Mouse (Mus musculus): ENCODE results near the gene Lgmn. TPM values are rescaled to one million over a fixed set of nuclear protein-coding genes. Genes with fewer than 3 reads are reported as not detected.

Lgmn gene
- polyA plus RNA-seq, 1 experiment from 2014 or later: 112 TPM

DNA sequence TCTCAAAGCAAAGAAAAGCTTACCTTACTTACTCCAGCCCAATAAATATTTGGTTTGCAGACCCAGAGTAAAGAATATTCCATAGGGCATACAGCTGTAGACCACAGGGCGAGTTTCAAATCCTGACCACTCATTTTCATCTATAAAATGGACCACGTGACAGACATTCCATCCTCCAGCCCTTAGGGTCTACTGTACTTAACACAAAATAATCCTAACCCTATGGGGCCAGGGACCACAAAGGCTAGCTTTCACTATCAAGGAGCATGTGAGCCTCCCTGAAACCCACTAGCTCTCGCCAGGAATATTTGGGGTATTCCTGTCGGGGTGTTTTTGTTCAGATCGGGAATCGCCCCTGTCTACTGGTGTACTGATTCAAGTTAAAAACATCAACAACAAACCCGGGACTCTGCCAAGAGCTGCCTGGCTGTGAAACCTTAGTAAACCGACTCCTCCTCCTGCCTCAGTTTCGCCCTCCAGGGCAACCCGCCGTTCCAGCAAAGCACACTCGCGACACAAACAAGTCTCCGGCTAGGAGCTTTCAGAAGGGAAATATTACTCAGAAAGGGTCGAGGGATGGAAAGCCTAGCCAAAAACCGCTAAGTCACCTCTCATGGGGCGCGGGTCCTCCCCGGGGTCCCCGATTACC lies 506 bp downstream of the Lgmn start:
- no peaks in the 10 kb centered on the region for H3K27me3 ChIP-seq (ENCODE audit: control insufficient read depth, insufficient read depth, low read length)
- H3K9ac ChIP-seq: peak overlapping the region; percentile 60
- peaks cover 13% of the 10 kb centered on the region for H3K4me1 ChIP-seq (replicated peaks; ENCODE audit: control insufficient read depth, insufficient read depth, low read length)
- H3K27ac ChIP-seq: 0 out of 2 replicates have a peak overlapping the region, but pooled peaks have one; percentile 22
- no peak for DNase-seq (ENCODE audit: low spot score)
- no peaks in the 10 kb centered on the region for H3K36me3 ChIP-seq (replicated peaks; ENCODE audit: control insufficient read depth, insufficient read depth)
- no peaks in the 10 kb centered on the region for H3K9me3 ChIP-seq (ENCODE audit: control insufficient read depth, low read length)
- H3K4me2 ChIP-seq (replicated peaks): peak overlapping the region; percentile 68
- WGBS: 2% methylated on average over 20 of the region's 20 CpGs
- peak; percentile 58 for ATAC-seq (ENCODE audit: low FRiP score)
- H3K4me3 ChIP-seq (replicated peaks; ENCODE audit: low read length): peak overlapping the region; percentile 46

DNA sequence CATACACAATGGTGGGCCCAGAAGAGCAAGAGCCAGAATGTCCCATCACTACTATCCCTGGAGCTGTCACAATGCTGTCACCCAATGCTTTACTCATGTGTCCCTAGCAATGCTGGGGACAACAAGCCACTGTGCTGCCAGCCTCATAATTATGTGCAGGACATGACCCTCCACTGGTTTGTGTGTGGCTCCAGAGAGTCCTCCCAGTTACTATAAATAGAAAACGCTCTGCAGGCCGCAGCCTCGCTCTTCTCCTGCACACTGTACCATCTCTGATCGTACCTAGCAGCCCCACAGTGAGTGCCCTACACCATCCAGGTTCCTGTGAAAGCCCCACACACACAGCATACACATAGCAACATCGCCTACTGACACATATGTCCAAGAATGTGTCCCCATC lies 1.7 kb downstream of the Lgmn start:
- no peaks in the 10 kb centered on the region for H3K36me3 ChIP-seq (replicated peaks; ENCODE audit: control insufficient read depth, insufficient read depth)
- no peak overlapping the region for H3K27ac ChIP-seq
- WGBS: 83% methylated on average over 5 of the region's 5 CpGs
- H3K9me3 ChIP-seq (ENCODE audit: control insufficient read depth, low read length): no peaks in the 10 kb centered on the region
- DNase-seq (ENCODE audit: low spot score) (no peak), ATAC-seq (ENCODE audit: low FRiP score) (no peak)
- no peaks in the 10 kb centered on the region for H3K27me3 ChIP-seq (ENCODE audit: control insufficient read depth, insufficient read depth, low read length)
- H3K4me1 ChIP-seq (replicated peaks; ENCODE audit: control insufficient read depth, insufficient read depth, low read length): peaks cover 13% of the 10 kb centered on the region
- H3K9ac ChIP-seq: peak overlapping the region; percentile 60; the same call in 1 of the 2 replicates
- no peak overlapping the region for H3K4me3 ChIP-seq (replicated peaks; ENCODE audit: low read length)
- H3K4me2 ChIP-seq (replicated peaks): peak overlapping the region; percentile 68

DNA sequence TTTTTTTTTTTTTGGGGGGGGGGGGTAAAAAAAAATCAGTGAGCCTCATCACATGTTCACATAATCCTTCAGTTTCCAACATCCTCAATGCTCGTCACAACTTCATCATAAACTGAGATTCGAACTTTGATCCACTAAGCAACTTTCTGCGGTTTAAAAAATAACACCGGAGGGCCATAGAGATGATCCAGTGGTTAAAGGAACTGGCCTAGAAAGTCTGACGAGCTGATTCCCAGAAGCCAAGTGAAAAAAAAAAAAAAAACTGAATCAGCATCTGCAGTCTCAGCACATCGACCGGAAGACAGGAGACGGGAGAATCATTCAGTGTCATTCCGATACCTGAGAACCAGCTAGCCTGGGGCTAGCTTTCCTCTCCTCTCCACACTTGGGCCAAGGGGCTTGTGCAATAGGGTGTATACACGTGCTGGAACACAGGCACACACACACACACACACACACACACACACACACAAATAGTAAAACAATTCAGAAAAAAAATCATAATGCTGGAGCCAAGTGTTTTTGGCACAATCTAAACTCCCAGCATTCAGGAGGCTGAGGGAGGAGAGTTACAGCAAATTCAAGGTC lies 2.6 kb downstream of the Lgmn start:
- 80% methylated on average over 10 of the region's 10 CpGs for WGBS
- H3K36me3 ChIP-seq (replicated peaks; ENCODE audit: control insufficient read depth, insufficient read depth): no peaks in the 10 kb centered on the region
- ATAC-seq (ENCODE audit: low FRiP score): no peak
- H3K9me3 ChIP-seq (ENCODE audit: control insufficient read depth, low read length): no peaks in the 10 kb centered on the region
- peak overlapping the region; percentile 11; the same call in 1 of the 2 replicates for H3K4me2 ChIP-seq (replicated peaks)
- DNase-seq (ENCODE audit: low spot score): no peak
- H3K9ac ChIP-seq: no peak overlapping the region
- no peaks in the 10 kb centered on the region for H3K27me3 ChIP-seq (ENCODE audit: control insufficient read depth, insufficient read depth, low read length)
- no peak overlapping the region for H3K27ac ChIP-seq
- H3K4me3 ChIP-seq (replicated peaks; ENCODE audit: low read length): no peak overlapping the region
- peaks cover 13% of the 10 kb centered on the region for H3K4me1 ChIP-seq (replicated peaks; ENCODE audit: control insufficient read depth, insufficient read depth, low read length)

DNA sequence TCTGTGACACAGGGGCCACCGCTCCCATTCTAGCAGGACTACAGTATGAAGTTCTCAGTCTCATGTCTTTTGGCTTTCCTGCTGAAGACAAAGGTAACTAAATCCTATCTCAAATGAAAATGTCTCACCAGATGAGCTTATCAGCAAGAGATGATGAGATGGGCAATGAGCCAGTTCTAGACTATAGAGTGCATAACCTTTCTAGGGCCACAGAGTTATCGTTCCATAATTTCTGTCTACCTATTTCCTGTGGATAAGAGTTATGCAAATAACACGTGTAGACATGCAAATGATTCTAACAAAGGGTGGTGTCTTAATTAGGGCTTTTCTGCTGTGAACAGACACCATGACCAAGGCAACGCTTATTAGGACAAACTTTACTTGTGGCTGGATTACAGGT lies 5.5 kb downstream of the Lgmn start:
- no peak overlapping the region for H3K27ac ChIP-seq
- WGBS: 90% methylated on average over 4 of the region's 4 CpGs

DNA sequence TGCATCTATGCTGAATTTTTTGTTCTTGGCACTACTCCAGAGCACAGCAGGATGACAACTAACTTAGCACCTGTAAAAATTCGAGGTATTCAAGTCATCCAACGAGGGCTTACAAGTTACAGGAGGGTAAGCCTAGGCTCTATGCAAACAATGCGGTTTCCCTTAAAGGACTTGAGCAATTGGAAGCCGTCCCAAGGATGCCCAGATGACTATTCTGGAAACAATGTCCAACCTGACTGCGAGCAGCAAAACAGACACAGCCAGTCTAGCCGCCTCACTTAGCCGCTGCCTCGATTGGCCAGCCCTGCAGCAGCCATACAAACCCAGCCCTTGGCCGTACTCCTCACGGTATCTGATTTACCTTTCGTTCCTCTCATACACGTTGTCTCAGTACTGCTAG lies 7.4 kb downstream of the Lgmn start:
- WGBS: 84% methylated on average over 12 of the region's 12 CpGs

More for the DNA sequence above, 5.5 kb downstream of the Lgmn start:
- H3K9me3 ChIP-seq (ENCODE audit: control insufficient read depth, low read length): no peaks in the 10 kb centered on the region
- no peak overlapping the region for H3K9ac ChIP-seq
- no peak overlapping the region for H3K4me3 ChIP-seq (replicated peaks; ENCODE audit: low read length)
- H3K27me3 ChIP-seq (ENCODE audit: control insufficient read depth, insufficient read depth, low read length): no peaks in the 10 kb centered on the region
- ATAC-seq (ENCODE audit: low FRiP score) (no peak), DNase-seq (ENCODE audit: low spot score) (no peak)
- no peak overlapping the region for H3K4me2 ChIP-seq (replicated peaks)
- H3K36me3 ChIP-seq (replicated peaks; ENCODE audit: control insufficient read depth, insufficient read depth): no peaks in the 10 kb centered on the region
- H3K4me1 ChIP-seq (replicated peaks; ENCODE audit: control insufficient read depth, insufficient read depth, low read length): peaks cover 13% of the 10 kb centered on the region

DNA sequence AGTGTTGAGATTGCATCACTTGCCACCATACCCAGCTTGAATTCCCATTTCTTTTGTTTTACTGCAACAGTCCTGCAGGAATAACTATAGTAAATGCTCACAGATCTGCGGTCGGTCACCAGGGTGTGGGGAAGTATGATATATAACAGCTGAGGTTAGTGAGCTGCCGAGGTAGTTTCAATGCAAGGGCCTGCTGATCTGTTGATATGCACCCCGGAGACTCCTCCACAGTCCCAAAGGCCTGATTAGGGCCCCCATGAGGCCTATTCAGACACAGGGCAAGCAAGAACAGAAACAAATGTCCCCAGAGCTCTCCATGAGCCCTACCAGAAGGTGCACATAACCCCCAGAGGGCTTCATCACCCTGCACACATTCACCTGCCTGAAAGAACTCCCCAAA lies 9.4 kb downstream of the Lgmn start:
- no peak overlapping the region for H3K4me3 ChIP-seq (replicated peaks; ENCODE audit: low read length)
- H3K9ac ChIP-seq: no peak overlapping the region
- H3K27me3 ChIP-seq (ENCODE audit: control insufficient read depth, insufficient read depth, low read length): no peaks in the 10 kb centered on the region
- ATAC-seq (ENCODE audit: low FRiP score) (no peak), DNase-seq (ENCODE audit: low spot score) (no peak)
- no peaks in the 10 kb centered on the region for H3K4me1 ChIP-seq (replicated peaks; ENCODE audit: control insufficient read depth, insufficient read depth, low read length)
- 88% methylated on average over 4 of the region's 4 CpGs for WGBS
- H3K36me3 ChIP-seq (replicated peaks; ENCODE audit: control insufficient read depth, insufficient read depth): no peaks in the 10 kb centered on the region
- no peak overlapping the region for H3K27ac ChIP-seq
- H3K9me3 ChIP-seq (ENCODE audit: control insufficient read depth, low read length): no peaks in the 10 kb centered on the region
- H3K4me2 ChIP-seq (replicated peaks): no peak overlapping the region

More for the DNA sequence above, 7.4 kb downstream of the Lgmn start:
- Histone ChIP-seq H3K9me3 (ENCODE audit: control insufficient read depth, low read length) (no peaks in the 10 kb centered on the region), H3K4me2 (replicated peaks) (no peak overlapping the region), H3K27me3 (ENCODE audit: control insufficient read depth, insufficient read depth, low read length) (no peaks in the 10 kb centered on the region), H3K4me3 (replicated peaks; ENCODE audit: low read length) (no peak overlapping the region), H3K4me1 (replicated peaks; ENCODE audit: control insufficient read depth, insufficient read depth, low read length) (no peaks in the 10 kb centered on the region; the same call in 1 of the 2 replicates), H3K9ac (no peak overlapping the region), H3K36me3 (replicated peaks; ENCODE audit: control insufficient read depth, insufficient read depth) (no peaks in the 10 kb centered on the region), H3K27ac (no peak overlapping the region)
- DNase-seq (ENCODE audit: low spot score): no peak
- ATAC-seq (ENCODE audit: low FRiP score): no peak

DNA sequence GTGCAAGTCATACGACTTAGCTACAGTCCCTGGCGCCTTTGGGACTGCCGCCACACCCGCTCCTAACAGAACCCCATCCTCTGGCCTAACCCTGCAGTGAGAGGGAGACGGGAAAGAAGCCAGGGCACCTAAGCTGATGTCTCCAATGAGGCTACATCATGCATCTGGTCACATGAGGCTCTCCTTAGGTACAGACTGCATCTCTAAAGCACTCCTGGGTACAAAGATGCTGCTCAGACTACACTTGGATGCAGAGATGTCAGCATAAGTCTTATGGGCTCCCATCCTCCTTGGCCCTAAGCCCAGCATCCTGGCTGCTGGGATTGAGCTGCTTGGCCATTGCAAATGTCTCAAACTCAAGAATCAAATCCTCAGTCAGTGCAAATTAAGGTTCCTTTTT lies 10.0 kb downstream of the Lgmn start:
- no peak for DNase-seq (ENCODE audit: low spot score)
- WGBS: 93% methylated on average over 5 of the region's 5 CpGs

DNA sequence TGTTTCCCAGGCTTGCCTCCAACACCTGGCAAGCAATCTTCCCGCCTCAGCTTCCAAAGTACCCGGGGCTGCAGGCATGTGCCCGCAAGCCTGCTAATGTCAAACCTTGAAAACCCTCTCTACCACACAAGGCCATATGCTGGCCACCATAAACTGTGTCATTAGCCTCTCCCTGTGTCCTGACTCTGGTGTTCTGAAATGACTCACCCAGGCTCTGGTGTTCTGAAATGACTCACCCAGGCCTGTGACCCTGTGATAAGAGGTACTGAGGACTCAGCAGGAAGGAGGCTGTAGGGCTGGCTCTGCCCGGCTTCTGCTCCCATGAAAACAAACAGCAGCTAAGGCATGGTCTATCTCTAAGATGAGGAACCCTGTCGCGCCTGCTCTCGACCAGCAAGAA lies 13.3 kb downstream of the Lgmn start:
- H3K4me3 ChIP-seq (replicated peaks; ENCODE audit: low read length): no peak overlapping the region
- no peaks in the 10 kb centered on the region for H3K4me1 ChIP-seq (replicated peaks; ENCODE audit: control insufficient read depth, insufficient read depth, low read length)
- DNase-seq (ENCODE audit: low spot score): no peak
- H3K27ac ChIP-seq: no peak overlapping the region
- H3K27me3 ChIP-seq (ENCODE audit: control insufficient read depth, insufficient read depth, low read length): no peaks in the 10 kb centered on the region
- no peak overlapping the region for H3K9ac ChIP-seq
- no peak for ATAC-seq (ENCODE audit: low FRiP score)
- H3K4me2 ChIP-seq (replicated peaks): no peak overlapping the region
- 97% methylated on average over 7 of the region's 7 CpGs for WGBS
- H3K9me3 ChIP-seq (ENCODE audit: control insufficient read depth, low read length): no peaks in the 10 kb centered on the region
- H3K36me3 ChIP-seq (replicated peaks; ENCODE audit: control insufficient read depth, insufficient read depth): peaks cover 19% of the 10 kb centered on the region

More for the DNA sequence above, 10.0 kb downstream of the Lgmn start:
- no peaks in the 10 kb centered on the region for H3K4me1 ChIP-seq (replicated peaks; ENCODE audit: control insufficient read depth, insufficient read depth, low read length)
- ATAC-seq (ENCODE audit: low FRiP score): no peak
- no peak overlapping the region for H3K27ac ChIP-seq
- H3K9ac ChIP-seq: no peak overlapping the region
- no peaks in the 10 kb centered on the region for H3K36me3 ChIP-seq (replicated peaks; ENCODE audit: control insufficient read depth, insufficient read depth)
- no peak overlapping the region for H3K4me3 ChIP-seq (replicated peaks; ENCODE audit: low read length)
- H3K9me3 ChIP-seq (ENCODE audit: control insufficient read depth, low read length): no peaks in the 10 kb centered on the region
- no peak overlapping the region for H3K4me2 ChIP-seq (replicated peaks)
- H3K27me3 ChIP-seq (ENCODE audit: control insufficient read depth, insufficient read depth, low read length): no peaks in the 10 kb centered on the region

DNA sequence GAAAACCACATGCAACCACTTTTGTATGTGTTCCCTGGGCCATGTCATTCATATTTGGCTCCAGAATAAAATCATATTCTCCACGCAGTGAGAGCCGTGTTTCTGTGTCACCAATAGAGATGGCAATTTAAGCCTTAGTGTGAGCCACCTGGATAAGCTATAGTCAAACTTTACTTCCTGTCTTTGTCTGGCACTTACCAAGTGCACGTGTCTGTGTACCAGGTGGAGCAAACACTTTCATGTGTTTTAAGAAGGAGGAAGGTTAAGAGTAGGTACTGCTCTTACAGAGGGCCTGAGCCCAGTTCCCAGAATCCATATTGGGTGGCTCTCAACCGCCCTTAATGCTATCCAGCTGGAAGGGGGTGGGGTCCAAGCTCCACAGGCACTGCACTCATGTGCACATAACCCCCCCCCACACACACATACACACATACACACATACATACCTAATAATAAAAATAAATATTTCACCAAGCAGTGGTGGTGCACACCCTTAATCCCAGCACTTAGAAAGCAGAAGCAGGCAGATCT lies 14.5 kb downstream of the Lgmn start:
- peaks cover 21% of the 10 kb centered on the region for H3K36me3 ChIP-seq (replicated peaks; ENCODE audit: control insufficient read depth, insufficient read depth)
- H3K9me3 ChIP-seq (ENCODE audit: control insufficient read depth, low read length): no peaks in the 10 kb centered on the region
- H3K4me1 ChIP-seq (replicated peaks; ENCODE audit: control insufficient read depth, insufficient read depth, low read length): no peaks in the 10 kb centered on the region
- no peaks in the 10 kb centered on the region for H3K27me3 ChIP-seq (ENCODE audit: control insufficient read depth, insufficient read depth, low read length)
- DNase-seq (ENCODE audit: low spot score) (no peak), ATAC-seq (ENCODE audit: low FRiP score) (no peak)
- no peak overlapping the region for H3K4me3 ChIP-seq (replicated peaks; ENCODE audit: low read length)
- WGBS: 88% methylated on average over 4 of the region's 4 CpGs
- H3K27ac ChIP-seq: no peak overlapping the region
- H3K4me2 ChIP-seq (replicated peaks): no peak overlapping the region
- H3K9ac ChIP-seq: no peak overlapping the region
